Mouse (Mus musculus): Measurements from ENCODE around the gene Gdpd1. TPM values are rescaled to one million over a fixed set of nuclear protein-coding genes. Genes with fewer than 3 reads are reported as not detected.
A peak's percentile ranks its signal among the peaks of the same experiment; 100 is the strongest.

The Gdpd1 gene
- total RNA-seq, 1 experiment: 5.0 TPM

- H3K27ac ChIP-seq (ENCODE audit: insufficient read depth, low read depth, low read length, poor library complexity, severe bottlenecking): peak within 1 kb of the TSS; percentile 91
- peak; percentile 100 for DNase-seq (ENCODE audit: low read depth, low spot score)
- peak within 1 kb of the TSS; percentile 98 for H3K9ac ChIP-seq (ENCODE audit: insufficient read depth, low read depth, low read length, poor library complexity, severe bottlenecking)
- in situ Hi-C loops (cut with MboI; ENCODE audit: low sequenced_read_pairs in 2 of 2, unreplicated experiment in 2 of 2): no loop called here
- peak within 1 kb of the TSS; percentile 94 to 99 for H3K4me3 ChIP-seq (ENCODE audit: insufficient read depth in 1 of 2, low read depth in 1 of 2, low read length in 2 of 2, poor library complexity in 1 of 2, severe bottlenecking in 1 of 2)
- H3K9me3 ChIP-seq (ENCODE audit: control insufficient read depth, insufficient read depth, low read depth, low read length): no peaks in the 10 kb centered on the region
- H3K36me3 ChIP-seq (ENCODE audit: control insufficient read depth, insufficient read depth, low read length, poor library complexity, severe bottlenecking): peaks cover 2% of the 10 kb centered on the region; the same call in 1 of the 2 replicates
- TF ChIP-seq HCFC1 (IDR thresholded peaks at IDR 0.05; ENCODE audit: borderline replicate concordance, insufficient read depth, low read length): peak; percentile 64; the same call in 1 of the 2 replicates
- peak; percentile 95 for TF ChIP-seq CHD2 (IDR thresholded peaks at IDR 0.05; ENCODE audit: low read depth, low read length)
- no peak for TF ChIP-seq MAFK (IDR thresholded peaks at IDR 0.05; ENCODE audit: insufficient read depth, low read depth, low read length)
- peaks cover 0 to 9% of the 10 kb centered on the region in 2 experiments; a peak in 1 of 4 replicates for H3K4me1 ChIP-seq (ENCODE audit: control insufficient read depth in 2 of 2, insufficient read depth in 2 of 2, low read length in 2 of 2, poor library complexity in 1 of 2)
Observed at GRCm38 (mm10) chr11:87108755-87109518, 35.1 kb upstream of the Gdpd1 start, which contains the start of gene Ska2. TSS of gene Ska2 (plus strand) at chr11:87109234.

DNA sequence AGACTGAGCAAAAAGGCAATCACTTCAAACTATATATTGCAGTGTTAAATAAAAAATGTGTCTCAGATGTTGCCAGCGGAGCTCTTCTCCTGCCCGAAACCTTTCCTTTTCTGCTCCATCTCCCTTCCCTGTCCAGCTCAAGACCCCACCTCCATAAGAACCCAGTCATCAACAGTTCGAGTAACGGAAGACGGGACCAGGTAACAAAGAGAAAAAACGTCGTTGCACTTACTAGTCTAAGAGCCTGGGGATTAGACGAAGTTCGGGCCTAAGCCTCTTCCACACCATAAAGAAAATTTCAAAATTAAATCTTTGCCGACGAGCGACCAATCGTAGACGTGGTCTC is 34.5 kb upstream of the Gdpd1 start, which contains the start of gene Prr11:
TSS of gene Prr11 (minus strand) at position 300 of the 346 bp plus-strand sequence.
- H3K9ac ChIP-seq (ENCODE audit: insufficient read depth, low read depth, low read length, poor library complexity, severe bottlenecking): peak within 1 kb of the TSS; percentile 98
- H3K4me1 ChIP-seq (ENCODE audit: control insufficient read depth in 2 of 2, insufficient read depth in 2 of 2, low read length in 2 of 2, poor library complexity in 1 of 2): peaks cover 0 to 9% of the 10 kb centered on the region in 2 experiments; a peak in 1 of 4 replicates
- no peak for DNase-seq (ENCODE audit: low read depth, low spot score)
- H3K27ac ChIP-seq (ENCODE audit: insufficient read depth, low read depth, low read length, poor library complexity, severe bottlenecking): peak within 1 kb of the TSS; percentile 91
- in situ Hi-C loops (cut with MboI; ENCODE audit: low sequenced_read_pairs in 2 of 2, unreplicated experiment in 2 of 2): no loop called here
- H3K9me3 ChIP-seq (ENCODE audit: control insufficient read depth, insufficient read depth, low read depth, low read length): no peaks in the 10 kb centered on the region
- peak within 1 kb of the TSS; percentile 94 to 99 for H3K4me3 ChIP-seq (ENCODE audit: insufficient read depth in 1 of 2, low read depth in 1 of 2, low read length in 2 of 2, poor library complexity in 1 of 2, severe bottlenecking in 1 of 2)
- TF ChIP-seq ZNF384 (IDR thresholded peaks at IDR 0.05; ENCODE audit: low read depth, low read length): no peak
- no peak for TF ChIP-seq ZC3H11A (IDR thresholded peaks at IDR 0.05; ENCODE audit: borderline replicate concordance, low read depth, low read length)
- TF ChIP-seq HCFC1 (IDR thresholded peaks at IDR 0.05; ENCODE audit: borderline replicate concordance, insufficient read depth, low read length): peak; percentile 33; the same call in 1 of the 2 replicates
- no peak for TF ChIP-seq CHD2 (IDR thresholded peaks at IDR 0.05; ENCODE audit: low read depth, low read length)
- peaks cover 1% of the 10 kb centered on the region; the same call in 1 of the 2 replicates for H3K36me3 ChIP-seq (ENCODE audit: control insufficient read depth, insufficient read depth, low read length, poor library complexity, severe bottlenecking)

DNA sequence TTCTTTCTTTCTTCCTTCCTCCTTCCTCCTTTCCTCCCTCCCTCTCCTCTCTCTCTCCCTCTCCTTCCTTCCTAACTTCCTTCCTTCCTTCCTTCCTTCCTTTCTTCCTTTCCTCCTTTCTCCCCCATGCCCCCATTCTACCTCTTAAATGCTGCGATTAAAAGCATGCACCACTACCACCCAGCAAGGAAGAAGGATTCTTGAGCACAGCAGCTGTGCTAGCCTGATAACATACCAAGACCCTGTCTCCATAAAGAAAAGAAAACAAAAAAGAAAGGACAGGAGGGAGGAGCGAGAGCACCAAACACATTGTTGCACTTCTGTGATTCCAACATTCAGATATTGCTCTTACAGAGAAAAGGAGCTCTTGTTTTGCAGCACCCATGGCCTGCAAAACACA is 13.3 kb upstream of the Gdpd1 start:
- peak overlapping the region in 1 of 2 experiments; percentile 96; a peak in 2 of 4 replicates for H3K4me3 ChIP-seq (ENCODE audit: insufficient read depth in 1 of 2, low read depth in 1 of 2, low read length in 2 of 2, poor library complexity in 1 of 2, severe bottlenecking in 1 of 2)
- peaks cover 14% of the 10 kb centered on the region for H3K36me3 ChIP-seq (ENCODE audit: control insufficient read depth, insufficient read depth, low read length, poor library complexity, severe bottlenecking)
- DNase-seq (ENCODE audit: low read depth, low spot score): no peak
- in situ Hi-C loops (cut with MboI; ENCODE audit: low sequenced_read_pairs in 2 of 2, unreplicated experiment in 2 of 2): no loop called here
- peaks cover 3 to 4% of the 10 kb centered on the region in 2 experiments; a peak in 1 of 4 replicates for H3K4me1 ChIP-seq (ENCODE audit: control insufficient read depth in 2 of 2, insufficient read depth in 2 of 2, low read length in 2 of 2, poor library complexity in 1 of 2)
- H3K9ac ChIP-seq (ENCODE audit: insufficient read depth, low read depth, low read length, poor library complexity, severe bottlenecking): no peak overlapping the region
- no peak for TF ChIP-seq CHD2 (IDR thresholded peaks at IDR 0.05; ENCODE audit: low read depth, low read length)
- no peak for TF ChIP-seq MAFK (IDR thresholded peaks at IDR 0.05; ENCODE audit: insufficient read depth, low read depth, low read length)
- no peak for TF ChIP-seq ZNF384 (IDR thresholded peaks at IDR 0.05; ENCODE audit: low read depth, low read length)
- no peak for TF ChIP-seq HCFC1 (IDR thresholded peaks at IDR 0.05; ENCODE audit: borderline replicate concordance, insufficient read depth, low read length)
- TF ChIP-seq ZC3H11A (IDR thresholded peaks at IDR 0.05; ENCODE audit: borderline replicate concordance, low read depth, low read length): no peak
- no peak overlapping the region for H3K27ac ChIP-seq (ENCODE audit: insufficient read depth, low read depth, low read length, poor library complexity, severe bottlenecking)
- H3K9me3 ChIP-seq (ENCODE audit: control insufficient read depth, insufficient read depth, low read depth, low read length): no peaks in the 10 kb centered on the region

GRCm38 (mm10) chr11:87086290-87086984 is 12.6 kb upstream of the Gdpd1 start, which contains the start of gene Smg8:
TSS of gene Smg8 (minus strand) at chr11:87086774.
- Histone ChIP-seq H3K36me3 (ENCODE audit: control insufficient read depth, insufficient read depth, low read length, poor library complexity, severe bottlenecking) (peaks cover 19% of the 10 kb centered on the region), H3K27ac (ENCODE audit: insufficient read depth, low read depth, low read length, poor library complexity, severe bottlenecking) (peak within 1 kb of the TSS; percentile 42; the same call in 1 of the 2 replicates), H3K4me3 (ENCODE audit: insufficient read depth in 1 of 2, low read depth in 1 of 2, low read length in 2 of 2, poor library complexity in 1 of 2, severe bottlenecking in 1 of 2) (peak within 1 kb of the TSS; percentile 96 to 97), H3K9ac (ENCODE audit: insufficient read depth, low read depth, low read length, poor library complexity, severe bottlenecking) (peak within 1 kb of the TSS; percentile 97), H3K4me1 (ENCODE audit: control insufficient read depth in 2 of 2, insufficient read depth in 2 of 2, low read length in 2 of 2, poor library complexity in 1 of 2) (peaks cover 3 to 4% of the 10 kb centered on the region in 2 experiments; a peak in 1 of 4 replicates), H3K9me3 (ENCODE audit: control insufficient read depth, insufficient read depth, low read depth, low read length) (no peaks in the 10 kb centered on the region)
- in situ Hi-C loops (cut with MboI; ENCODE audit: low sequenced_read_pairs in 2 of 2, unreplicated experiment in 2 of 2): no loop called here
- peak; percentile 76 for DNase-seq (ENCODE audit: low read depth, low spot score)
- TF ChIP-seq ZC3H11A (IDR thresholded peaks at IDR 0.05; ENCODE audit: borderline replicate concordance, low read depth, low read length) (no peak), MAFK (IDR thresholded peaks at IDR 0.05; ENCODE audit: insufficient read depth, low read depth, low read length) (no peak), HCFC1 (IDR thresholded peaks at IDR 0.05; ENCODE audit: borderline replicate concordance, insufficient read depth, low read length) (peak; percentile 88), ZNF384 (IDR thresholded peaks at IDR 0.05; ENCODE audit: low read depth, low read length) (no peak), CHD2 (IDR thresholded peaks at IDR 0.05; ENCODE audit: low read depth, low read length) (peak; percentile 77)
